8 mouse cellular contexts compared by ENCODE assay signal in the genomic region with DNA sequence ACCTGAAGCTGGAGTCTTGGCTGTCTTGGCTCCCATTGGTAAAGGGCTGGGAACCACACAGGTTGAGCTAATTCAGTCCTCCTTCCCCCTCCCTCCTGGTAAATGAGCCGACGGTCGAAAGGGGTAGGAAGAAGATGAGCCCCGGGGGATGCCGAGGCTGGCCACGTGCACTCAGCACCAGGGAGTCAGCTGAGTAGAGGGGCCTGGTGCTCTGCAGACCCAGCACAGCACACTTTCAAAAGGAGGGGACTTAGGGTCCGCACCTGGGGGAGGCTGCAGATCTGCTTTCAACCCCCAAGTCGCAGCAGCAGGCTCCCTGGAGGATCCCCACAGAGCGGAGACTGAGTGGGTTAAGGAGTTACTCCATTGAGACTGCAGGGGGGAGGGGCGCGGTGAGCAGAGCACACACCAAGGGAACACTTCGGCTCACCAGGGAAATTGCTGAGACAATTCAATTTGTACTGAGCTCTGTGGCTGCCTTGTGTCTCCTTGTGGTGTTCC. TPM values are rescaled to one million over a fixed set of nuclear protein-coding genes. Genes with fewer than 3 reads are reported as not detected.
DNase-seq lines count a peak whose midpoint lies in the region; ATAC-seq and TF ChIP-seq lines count a peak whose summit lies in the region.

No protein-coding gene starts in this region.

- intact Hi-C loops in heart, postnatal 36 days (cut with DNase I): loop anchor here (2.0 kb wide), 1 partner anchor 13 kb away; no protein-coding TSS in a partner anchor

- H3K4me2 ChIP-seq in heart, embryonic 11.5 days: peak overlapping the region; percentile 87
- H3K4me2 ChIP-seq in liver, embryonic 12.5 days: no peak overlapping the region

- no peaks in the 10 kb centered on the region for H3K9me3 ChIP-seq in heart, embryonic 11.5 days (replicated peaks; ENCODE audit: control insufficient read depth, low read length)
- no peaks in the 10 kb centered on the region for H3K9me3 ChIP-seq in ES-Bruce4 (replicated peaks; ENCODE audit: control insufficient read depth, insufficient read depth, low read length, poor library complexity, severe bottlenecking)
- no peaks in the 10 kb centered on the region for H3K9me3 ChIP-seq in forebrain, embryonic 10.5 days
- no peaks in the 10 kb centered on the region for H3K9me3 ChIP-seq in midbrain, embryonic 10.5 days (replicated peaks)
- no peaks in the 10 kb centered on the region for H3K9me3 ChIP-seq in liver, embryonic 12.5 days (replicated peaks)

- TF ChIP-seq EP300 in ES-Bruce4 (IDR thresholded peaks at IDR 0.05; ENCODE audit: insufficient read depth, low read depth, low read length): 0 out of 2 replicates have a peak, but pooled peaks have one; percentile 18

- H3K36me3 ChIP-seq in heart, embryonic 11.5 days (ENCODE audit: control insufficient read depth, insufficient read depth, low read length): no peaks in the 10 kb centered on the region
- no peaks in the 10 kb centered on the region for H3K36me3 ChIP-seq in ES-Bruce4 (ENCODE audit: control insufficient read depth, insufficient read depth, low read length, poor library complexity, severe bottlenecking)
- H3K36me3 ChIP-seq in forebrain, embryonic 10.5 days (replicated peaks): peaks cover 4% of the 10 kb centered on the region; the same call in 1 of the 2 replicates
- H3K36me3 ChIP-seq in midbrain, embryonic 10.5 days: no peaks in the 10 kb centered on the region
- H3K36me3 ChIP-seq in liver, embryonic 12.5 days: no peaks in the 10 kb centered on the region

- DNase-seq in heart, postnatal 36 days: no peak
- peak; percentile 45 for DNase-seq in forebrain, embryonic 10.5 days (ENCODE audit: extremely low spot score, low spot score)
- peak; percentile 51 for DNase-seq in midbrain, embryonic 10.5 days (ENCODE audit: low spot score)
- DNase-seq in frontal cortex, postnatal 36 days (ENCODE audit: low spot score in 2 of 2): no peak
- DNase-seq in urinary bladder, adult 2 months (ENCODE audit: low spot score): no peak

- no peak for TF ChIP-seq POLR2A in ES-Bruce4 (IDR thresholded peaks at IDR 0.05; ENCODE audit: insufficient read depth, low read length)

- peaks cover 37% of the 10 kb centered on the region for H3K4me1 ChIP-seq in heart, embryonic 11.5 days (ENCODE audit: control insufficient read depth, insufficient read depth, low read length)
- H3K4me1 ChIP-seq in ES-Bruce4 (ENCODE audit: control insufficient read depth, insufficient read depth, low read length): peaks cover 7% of the 10 kb centered on the region
- peaks cover 74% of the 10 kb centered on the region for H3K4me1 ChIP-seq in forebrain, embryonic 10.5 days
- peaks cover 65% of the 10 kb centered on the region for H3K4me1 ChIP-seq in midbrain, embryonic 10.5 days
- H3K4me1 ChIP-seq in liver, embryonic 12.5 days: peaks cover 48% of the 10 kb centered on the region

- H3K27ac ChIP-seq in heart, embryonic 11.5 days (ENCODE audit: low read depth, low read length): no peak overlapping the region
- no peak overlapping the region for H3K27ac ChIP-seq in ES-Bruce4 (ENCODE audit: insufficient read depth, low read length)
- peak overlapping the region; percentile 95 for H3K27ac ChIP-seq in forebrain, embryonic 10.5 days
- H3K27ac ChIP-seq in midbrain, embryonic 10.5 days (replicated peaks): peak overlapping the region; percentile 96
- no peak overlapping the region for H3K27ac ChIP-seq in liver, embryonic 12.5 days

- no peak overlapping the region; the same call in 1 of the 2 replicates for H3K9ac ChIP-seq in heart, embryonic 11.5 days (ENCODE audit: low read depth, low read length)
- no peak overlapping the region for H3K9ac ChIP-seq in ES-Bruce4 (ENCODE audit: low read depth, poor library complexity, severe bottlenecking)
- no peak overlapping the region for H3K9ac ChIP-seq in liver, embryonic 12.5 days

- 3% methylated on average over 12 of the region's 12 CpGs for WGBS in heart, embryonic 11.5 days (ENCODE audit: insufficient replicate concordance)
- WGBS in forebrain, embryonic 10.5 days: 1% methylated on average over 12 of the region's 12 CpGs
- 3% methylated on average over 12 of the region's 12 CpGs for WGBS in midbrain, embryonic 10.5 days
- 11% methylated on average over 12 of the region's 12 CpGs for WGBS in liver, embryonic 12.5 days (ENCODE audit: insufficient replicate concordance)

- no peak for ATAC-seq in heart, embryonic 11.5 days (replicated peaks; ENCODE audit: insufficient number of reproducible peaks, low FRiP score, low TSS enrichment)
- ATAC-seq in liver, embryonic 12.5 days: no peak

- 0 out of 2 replicates have a peak overlapping the region, but pooled peaks have one; percentile 12 for H3K4me3 ChIP-seq in heart, embryonic 11.5 days (ENCODE audit: low read depth, low read length)
- H3K4me3 ChIP-seq in ES-Bruce4 (ENCODE audit: low read depth, low read length): peak overlapping the region; percentile 13
- H3K4me3 ChIP-seq in forebrain, embryonic 10.5 days: peak overlapping the region; percentile 88
- peak overlapping the region; percentile 82 for H3K4me3 ChIP-seq in midbrain, embryonic 10.5 days
- no peak overlapping the region for H3K4me3 ChIP-seq in liver, embryonic 12.5 days

- H3K27me3 ChIP-seq in heart, embryonic 11.5 days (ENCODE audit: control insufficient read depth, insufficient read depth, low read length): 0 out of 2 replicates have a peak, but pooled peaks cover 3% of the 10 kb centered on the region
- H3K27me3 ChIP-seq in ES-Bruce4 (ENCODE audit: control insufficient read depth, insufficient read depth, low read length, poor library complexity, severe bottlenecking): no peaks in the 10 kb centered on the region
- peaks cover 21% of the 10 kb centered on the region for H3K27me3 ChIP-seq in forebrain, embryonic 10.5 days (ENCODE audit: poor library complexity, severe bottlenecking)
- peaks cover 14% of the 10 kb centered on the region; the same call in 1 of the 2 replicates for H3K27me3 ChIP-seq in midbrain, embryonic 10.5 days (ENCODE audit: low read depth, poor library complexity, severe bottlenecking)
- H3K27me3 ChIP-seq in liver, embryonic 12.5 days (replicated peaks): peaks cover 84% of the 10 kb centered on the region

- TF ChIP-seq CTCF in ES-Bruce4 (IDR thresholded peaks at IDR 0.05; ENCODE audit: low read depth, low read length): no peak

RNA-seq across cellular contexts. Expression of a gene that starts 2.2 kb away (rescaled TPM):
- polyA plus RNA-seq in heart, embryonic 11.5 days (2014; fragmentation: Nextera tagmentation; extraction: Ambion mirVana): 6.3 and 7.8 TPM in 2 replicates
- 10 to 100 TPM; 33.6 to 38.9 TPM for total RNA-seq in heart, postnatal 36 days (2021)
- polyA plus RNA-seq in ES-Bruce4 (2011; ENCODE audit: insufficient read depth, insufficient read length, low read depth, missing spikeins): 21.0 and 22.0 TPM in 2 replicates
- polyA plus RNA-seq in forebrain, embryonic 10.5 days (2016; fragmentation: Nextera tagmentation; extraction: Ambion mirVana): 13.5 and 14.6 TPM in 2 replicates
- 12.1 and 15.5 TPM in 2 replicates for polyA plus RNA-seq in midbrain, embryonic 10.5 days (2016; fragmentation: Nextera tagmentation; extraction: Ambion mirVana)
- polyA plus RNA-seq in urinary bladder, adult 2 months (2012; rRNA removed): 14.6 and 23.1 TPM in 2 replicates
- 3.3 and 3.4 TPM in 2 replicates for polyA plus RNA-seq in liver, embryonic 12.5 days (2016; fragmentation: Nextera tagmentation; extraction: Ambion mirVana)

RNA-seq across cellular contexts. Expression of a gene that starts 28.7 kb away (rescaled TPM):
- polyA plus RNA-seq in heart, embryonic 11.5 days (2014; fragmentation: Nextera tagmentation; extraction: Ambion mirVana): 0.28 and 0.29 TPM in 2 replicates
- 1 to 10 TPM in 1 of 2 experiments, under 1 TPM in 1; 0.94 to 1.6 TPM for total RNA-seq in heart, postnatal 36 days (2021)
- 0.82 and 1.1 TPM in 2 replicates for polyA plus RNA-seq in ES-Bruce4 (2011; ENCODE audit: insufficient read depth, insufficient read length, low read depth, missing spikeins)
- 2.8 and 3.4 TPM in 2 replicates for polyA plus RNA-seq in forebrain, embryonic 10.5 days (2016; fragmentation: Nextera tagmentation; extraction: Ambion mirVana)
- polyA plus RNA-seq in midbrain, embryonic 10.5 days (2016; fragmentation: Nextera tagmentation; extraction: Ambion mirVana): 3.7 and 5.1 TPM in 2 replicates
- 2.9 and 3.2 TPM in 2 replicates for polyA plus RNA-seq in urinary bladder, adult 2 months (2012; rRNA removed)
- 0.07 and 0.17 TPM in 2 replicates for polyA plus RNA-seq in liver, embryonic 12.5 days (2016; fragmentation: Nextera tagmentation; extraction: Ambion mirVana)

RNA-seq across cellular contexts. Expression of a gene that starts 56.8 kb away (rescaled TPM):
- polyA plus RNA-seq in heart, embryonic 11.5 days (2014; fragmentation: Nextera tagmentation; extraction: Ambion mirVana): 4.3 and 5.5 TPM in 2 replicates
- total RNA-seq in heart, postnatal 36 days (2021): under 1 TPM; 0.41 to 0.44 TPM
- polyA plus RNA-seq in ES-Bruce4 (2011; ENCODE audit: insufficient read depth, insufficient read length, low read depth, missing spikeins): 1.0 and 1.6 TPM in 2 replicates
- polyA plus RNA-seq in forebrain, embryonic 10.5 days (2016; fragmentation: Nextera tagmentation; extraction: Ambion mirVana): 19.4 and 20.1 TPM in 2 replicates
- polyA plus RNA-seq in midbrain, embryonic 10.5 days (2016; fragmentation: Nextera tagmentation; extraction: Ambion mirVana): 17.5 and 19.4 TPM in 2 replicates
- 7.4 and 8.3 TPM in 2 replicates for polyA plus RNA-seq in urinary bladder, adult 2 months (2012; rRNA removed)
- 0.86 and 1.7 TPM in 2 replicates for polyA plus RNA-seq in liver, embryonic 12.5 days (2016; fragmentation: Nextera tagmentation; extraction: Ambion mirVana)

Comparison
In these comparisons a context has a peak if more than half of its experiments do, and no peak if none do; other contexts are left out.
1. H3K27ac ChIP-seq: peak in forebrain, embryonic 10.5 days (single experiment) and midbrain, embryonic 10.5 days (single experiment); none in heart, embryonic 11.5 days (single experiment), ES-Bruce4 (single experiment) and liver, embryonic 12.5 days (single experiment).
2. DNase-seq: peak in forebrain, embryonic 10.5 days (single experiment) and midbrain, embryonic 10.5 days (single experiment); none in heart, postnatal 36 days (0 of 2), frontal cortex, postnatal 36 days (0 of 2) and urinary bladder, adult 2 months (single experiment).